Mouse (Mus musculus): ENCODE measurements around the gene Rab37. TPM values are rescaled to one million over a fixed set of nuclear protein-coding genes. Genes with fewer than 3 reads are reported as not detected.
A peak's percentile ranks its signal among the peaks of the same experiment; 100 is the strongest.

Gene Rab37
- polyA plus RNA-seq, 1 experiment from 2014 or later, result 1.7 TPM

- Histone ChIP-seq H3K4me3 (no peak overlapping the region), H3K36me3 (no peaks in the 10 kb centered on the region), H3K4me2 (no peak overlapping the region), H3K27me3 (peaks cover 30% of the 10 kb centered on the region), H3K9me3 (no peaks in the 10 kb centered on the region), H3K27ac (no peak overlapping the region), H3K9ac (no peak overlapping the region), H3K4me1 (peaks cover 9% of the 10 kb centered on the region)
- no peak for ATAC-seq (ENCODE audit: borderline replicate concordance, extremely low read depth, low FRiP score, low TSS enrichment)
- WGBS, result 39% methylated on average over 6 of the region's 6 CpGs
These were observed 59.6 kb downstream of the Rab37 start for GRCm38 (mm10) chr11:115150741-115151254.

GRCm38 (mm10) chr11:115151755-115152429, 60.7 kb downstream of the Rab37 start:
- H3K27me3 ChIP-seq, result peaks cover 35% of the 10 kb centered on the region
- H3K27ac ChIP-seq, result no peak overlapping the region
- peaks cover 9% of the 10 kb centered on the region for H3K4me1 ChIP-seq
- no peaks in the 10 kb centered on the region for H3K36me3 ChIP-seq
- H3K4me2 ChIP-seq, result peak overlapping the region; percentile 56
- ATAC-seq (ENCODE audit: borderline replicate concordance, extremely low read depth, low FRiP score, low TSS enrichment), result peak; percentile 73; the same call in 1 of the 2 replicates
- no peak overlapping the region for H3K9ac ChIP-seq
- WGBS, result 6% methylated on average over 15 of the region's 15 CpGs
- H3K9me3 ChIP-seq, result no peaks in the 10 kb centered on the region
- peak overlapping the region; percentile 31 for H3K4me3 ChIP-seq

GRCm38 (mm10) chr11:115153088-115153487, 61.9 kb downstream of the Rab37 start:
- H3K9me3 ChIP-seq, result no peaks in the 10 kb centered on the region
- 72% methylated on average over 9 of the region's 9 CpGs for WGBS

GRCm38 (mm10) chr11:115153699-115154292, 62.6 kb downstream of the Rab37 start:
- H3K9ac ChIP-seq, result 0 out of 2 replicates have a peak overlapping the region, but pooled peaks have one; percentile 6
- no peak overlapping the region for H3K27ac ChIP-seq
- ATAC-seq (ENCODE audit: borderline replicate concordance, extremely low read depth, low FRiP score, low TSS enrichment), result peak; percentile 51; the same call in 1 of the 2 replicates
- H3K4me3 ChIP-seq, result peak overlapping the region; percentile 34
- WGBS, result under 1% methylated on average over 35 of the region's 35 CpGs
- H3K9me3 ChIP-seq, result no peaks in the 10 kb centered on the region
- H3K27me3 ChIP-seq, result peaks cover 35% of the 10 kb centered on the region
- peaks cover 18% of the 10 kb centered on the region for H3K4me1 ChIP-seq
- H3K36me3 ChIP-seq, result no peaks in the 10 kb centered on the region
- peak overlapping the region; percentile 54 for H3K4me2 ChIP-seq

More at GRCm38 (mm10) chr11:115153088-115153487, 61.9 kb downstream of the Rab37 start:
- H3K36me3 ChIP-seq, result no peaks in the 10 kb centered on the region
- H3K9ac ChIP-seq, result no peak overlapping the region
- H3K4me1 ChIP-seq, result peaks cover 11% of the 10 kb centered on the region
- no peak overlapping the region for H3K4me3 ChIP-seq
- H3K4me2 ChIP-seq, result peak overlapping the region; percentile 54; the same call in 1 of the 2 replicates
- H3K27me3 ChIP-seq, result peaks cover 35% of the 10 kb centered on the region
- H3K27ac ChIP-seq, result no peak overlapping the region
- no peak for ATAC-seq (ENCODE audit: borderline replicate concordance, extremely low read depth, low FRiP score, low TSS enrichment)

- Histone ChIP-seq H3K27me3 (peaks cover 35% of the 10 kb centered on the region), H3K36me3 (no peaks in the 10 kb centered on the region), H3K4me2 (no peak overlapping the region), H3K4me1 (peaks cover 20% of the 10 kb centered on the region), H3K9ac (no peak overlapping the region), H3K27ac (no peak overlapping the region), H3K9me3 (no peaks in the 10 kb centered on the region), H3K4me3 (no peak overlapping the region)
- no peak for ATAC-seq (ENCODE audit: borderline replicate concordance, extremely low read depth, low FRiP score, low TSS enrichment)
- WGBS, result 5% methylated on average over 5 of the region's 5 CpGs
These were observed 63.9 kb downstream of the Rab37 start for GRCm38 (mm10) chr11:115155053-115155634.

GRCm38 (mm10) chr11:115157933-115158719, 66.9 kb downstream of the Rab37 start:
- WGBS, result 17% methylated on average over 12 of the region's 12 CpGs

GRCm38 (mm10) chr11:115160016-115160797, 69.0 kb downstream of the Rab37 start:
- Histone ChIP-seq H3K9ac (no peak overlapping the region), H3K27me3 (peaks cover 30% of the 10 kb centered on the region; the same call in 1 of the 2 replicates), H3K36me3 (no peaks in the 10 kb centered on the region), H3K4me1 (peaks cover 51% of the 10 kb centered on the region), H3K9me3 (no peaks in the 10 kb centered on the region), H3K27ac (no peak overlapping the region), H3K4me3 (no peak overlapping the region), H3K4me2 (no peak overlapping the region)
- 53% methylated on average over 11 of the region's 11 CpGs for WGBS
- ATAC-seq (ENCODE audit: borderline replicate concordance, extremely low read depth, low FRiP score, low TSS enrichment), result no peak

More at GRCm38 (mm10) chr11:115157933-115158719, 66.9 kb downstream of the Rab37 start:
- H3K4me2 ChIP-seq, result peak overlapping the region; percentile 20; the same call in 1 of the 2 replicates
- peak overlapping the region; percentile 56 for H3K27ac ChIP-seq
- peaks cover 33% of the 10 kb centered on the region for H3K27me3 ChIP-seq
- ATAC-seq (ENCODE audit: borderline replicate concordance, extremely low read depth, low FRiP score, low TSS enrichment), result no peak
- H3K9me3 ChIP-seq, result no peaks in the 10 kb centered on the region
- no peak overlapping the region for H3K4me3 ChIP-seq
- H3K36me3 ChIP-seq, result no peaks in the 10 kb centered on the region
- no peak overlapping the region for H3K9ac ChIP-seq
- peaks cover 39% of the 10 kb centered on the region for H3K4me1 ChIP-seq

- peaks cover 31% of the 10 kb centered on the region; the same call in 1 of the 2 replicates for H3K27me3 ChIP-seq
- ATAC-seq (ENCODE audit: borderline replicate concordance, extremely low read depth, low FRiP score, low TSS enrichment), result no peak
- H3K27ac ChIP-seq, result no peak overlapping the region
- H3K9me3 ChIP-seq, result no peaks in the 10 kb centered on the region
- no peak overlapping the region for H3K9ac ChIP-seq
- no peak overlapping the region for H3K4me2 ChIP-seq
- peaks cover 54% of the 10 kb centered on the region for H3K4me1 ChIP-seq
- H3K4me3 ChIP-seq, result no peak overlapping the region
- H3K36me3 ChIP-seq, result no peaks in the 10 kb centered on the region
- 27% methylated on average over 10 of the region's 10 CpGs for WGBS
These were observed 69.8 kb downstream of the Rab37 start for GRCm38 (mm10) chr11:115160883-115161577.

GRCm38 (mm10) chr11:115161578-115162204, 70.5 kb downstream of the Rab37 start:
- H3K4me2 ChIP-seq, result peak overlapping the region; percentile 83
- H3K4me1 ChIP-seq, result peaks cover 54% of the 10 kb centered on the region
- no peaks in the 10 kb centered on the region for H3K9me3 ChIP-seq
- H3K27me3 ChIP-seq, result peaks cover 25% of the 10 kb centered on the region; the same call in 1 of the 2 replicates
- H3K27ac ChIP-seq, result 0 out of 2 replicates have a peak overlapping the region, but pooled peaks have one; percentile 12
- no peak for ATAC-seq (ENCODE audit: borderline replicate concordance, extremely low read depth, low FRiP score, low TSS enrichment)
- WGBS, result 50% methylated on average over 9 of the region's 9 CpGs
- H3K36me3 ChIP-seq, result no peaks in the 10 kb centered on the region
- H3K4me3 ChIP-seq, result no peak overlapping the region
- 0 out of 2 replicates have a peak overlapping the region, but pooled peaks have one; percentile 25 for H3K9ac ChIP-seq

- H3K4me1 ChIP-seq, result peaks cover 54% of the 10 kb centered on the region
- no peak for ATAC-seq (ENCODE audit: borderline replicate concordance, extremely low read depth, low FRiP score, low TSS enrichment)
- no peaks in the 10 kb centered on the region for H3K9me3 ChIP-seq
- WGBS, result 17% methylated on average over 9 of the region's 9 CpGs
- H3K27me3 ChIP-seq, result peaks cover 25% of the 10 kb centered on the region; the same call in 1 of the 2 replicates
- H3K27ac ChIP-seq, result peak overlapping the region; percentile 59
- H3K9ac ChIP-seq, result peak overlapping the region; percentile 25; the same call in 1 of the 2 replicates
- H3K4me2 ChIP-seq, result peak overlapping the region; percentile 83
- no peaks in the 10 kb centered on the region for H3K36me3 ChIP-seq
- H3K4me3 ChIP-seq, result peak overlapping the region; percentile 66
These were observed 71.0 kb downstream of the Rab37 start for GRCm38 (mm10) chr11:115162205-115162601.

Measured in lung, embryonic 15.5 days (tissue).